Mouse (Mus musculus) adrenal gland, adult (tissue): ENCODE data around the gene Gabra4.
A peak's percentile ranks its signal among the peaks of the same experiment; 100 is the strongest.

ENCODE experiments used
- DNase-seq, 2 experiments: peaks; one replicate each; pipeline ENCODE4 v3.0.0; 2022 to 2023; ENCODE audit warnings: low spot score in 1 of 2; ENCODE audit not compliant: inconsistent age in 2 of 2

Gene Gabra4

GRCm38 (mm10) chr5:71658115-71658497 is at the start of gene Gabra4:
Gabra4 (minus strand) TSS chr5:71658308.
- peak in 1 of 2 experiments; percentile 4 for DNase-seq

- DNase-seq = no peak
Measured at GRCm38 (mm10) chr5:71701273-71701614, 43.1 kb upstream of the Gabra4 start.

DNA sequence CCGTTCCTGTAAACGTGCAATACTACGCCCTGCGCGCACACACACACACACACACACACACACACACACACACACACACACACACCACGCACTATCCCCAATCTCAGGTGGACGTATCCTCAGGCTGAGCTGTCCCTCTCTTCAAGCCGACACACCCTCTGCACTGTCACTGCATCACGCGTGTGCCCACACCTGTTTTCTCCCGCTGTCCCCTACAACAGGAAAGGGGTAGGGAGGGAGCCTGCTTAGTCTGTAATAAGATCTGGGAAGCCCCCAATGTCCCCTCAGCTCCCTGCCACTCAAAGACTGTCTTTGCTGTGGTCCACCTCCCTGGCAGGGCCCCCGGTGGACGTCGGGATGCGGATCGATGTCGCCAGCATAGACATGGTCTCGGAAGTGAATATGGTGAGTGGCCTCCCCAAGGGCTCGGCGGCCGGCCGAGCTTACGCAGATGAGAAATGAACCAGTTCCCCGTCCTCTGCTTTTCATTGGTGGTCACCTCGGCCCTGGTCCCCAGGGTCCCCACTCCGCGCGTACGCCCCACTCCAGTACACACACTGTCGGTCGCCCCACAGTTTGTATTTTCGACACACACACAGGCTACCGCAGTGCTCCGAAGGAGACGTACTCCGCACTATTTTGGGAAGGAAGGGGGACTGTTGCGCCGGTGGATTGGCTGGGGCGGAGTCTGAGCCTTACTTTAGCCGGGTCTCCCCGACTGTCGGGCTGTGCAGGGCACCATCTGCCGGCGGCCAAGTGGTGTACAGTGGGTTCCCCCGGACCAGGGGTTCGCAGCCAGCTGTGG is 42.6 kb upstream of the Gabra4 start:
- peak; percentile 26 to 77 for DNase-seq

DNA sequence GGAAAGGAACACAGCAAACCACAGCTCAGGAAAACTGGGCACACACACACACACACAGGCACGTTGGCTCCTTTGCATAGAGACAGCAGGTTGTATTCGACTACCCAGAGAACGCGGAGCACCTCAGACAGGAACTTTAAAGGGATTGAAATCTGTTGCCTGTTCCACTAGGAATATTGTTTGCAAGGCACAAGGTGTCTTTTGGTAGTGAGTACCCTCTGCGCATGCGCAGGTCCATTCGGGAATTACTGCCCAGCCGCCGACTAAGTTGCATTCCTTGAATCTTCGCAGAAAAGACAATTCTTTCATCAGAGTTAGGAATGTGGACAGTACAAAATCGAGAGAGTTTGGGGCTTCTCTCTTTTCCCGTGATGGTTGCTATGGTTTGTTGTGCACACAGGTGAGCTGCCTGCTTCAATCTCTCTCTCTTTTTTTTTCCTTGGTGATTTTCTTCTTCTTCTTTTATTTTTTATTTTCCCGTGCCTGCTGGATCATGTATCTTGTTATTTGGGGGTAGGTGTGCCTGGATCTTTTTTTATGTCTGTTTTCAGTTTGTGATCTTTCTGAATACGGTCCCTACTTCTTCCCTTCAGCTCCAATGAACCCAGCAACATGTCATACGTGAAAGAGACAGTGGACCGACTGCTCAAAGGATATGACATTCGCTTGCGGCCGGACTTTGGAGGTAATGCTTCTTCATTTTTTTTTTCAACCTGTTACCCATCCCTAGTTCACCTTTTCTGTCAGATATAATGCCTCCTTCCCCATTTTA is 41.8 kb upstream of the Gabra4 start:
- DNase-seq = peak; percentile 43 to 77

DNA sequence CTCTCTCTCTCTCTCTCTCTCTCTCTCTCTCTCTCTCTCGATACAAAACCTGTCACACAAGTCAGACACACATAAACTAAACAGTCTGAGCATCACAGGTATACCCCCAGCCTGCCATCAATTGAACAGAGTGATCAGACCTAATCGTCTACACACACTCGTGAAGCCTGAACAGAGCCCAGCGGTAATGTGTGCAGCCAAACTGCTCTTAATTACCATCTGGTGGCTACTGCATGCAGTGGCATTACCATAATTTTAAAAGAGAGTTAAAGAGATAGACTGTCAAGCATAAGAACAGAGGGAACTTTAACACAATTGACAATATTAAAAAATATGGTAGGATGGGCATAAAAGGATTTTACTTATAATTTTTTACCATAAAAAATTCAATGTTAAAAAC is 7.5 kb upstream of the Gabra4 start:
- no peak for DNase-seq

DNA sequence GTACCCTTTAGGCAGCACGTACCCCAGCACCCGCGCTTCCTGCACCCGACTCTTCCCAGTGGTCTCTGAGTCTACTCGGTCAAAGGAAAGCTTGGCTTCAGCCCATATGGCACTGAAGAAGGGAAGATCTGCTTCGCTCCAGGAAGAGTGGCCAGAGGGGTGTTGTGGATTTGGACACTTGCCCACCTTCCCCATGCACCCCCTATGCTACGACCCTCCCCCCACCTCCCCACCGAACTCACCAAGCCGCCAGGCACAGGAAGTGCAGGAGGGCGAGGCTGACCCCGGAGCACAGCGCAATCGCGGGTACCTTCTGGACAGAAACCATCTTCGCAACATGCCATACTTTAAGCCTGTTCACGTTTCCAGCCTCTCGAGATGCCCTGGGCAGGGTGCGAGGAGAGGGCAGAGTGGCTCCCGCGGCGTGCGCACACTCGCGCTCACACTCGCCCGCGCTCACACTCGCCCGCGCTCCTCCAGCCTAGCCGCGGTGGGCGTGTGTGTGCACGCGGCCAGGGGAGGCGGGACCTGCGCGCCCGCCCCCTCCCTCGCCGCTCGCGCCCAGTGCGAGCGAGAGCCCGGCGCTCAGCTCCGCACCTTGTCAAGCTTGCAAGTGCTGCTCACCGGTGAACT is 510 bp downstream of the Gabra4 start, which contains the start of gene Gabrb1:
Gene Gabrb1, plus strand, starts transcription at position 632 of the 633 bp plus-strand sequence.
- DNase-seq = peak; percentile 12 to 64

DNA sequence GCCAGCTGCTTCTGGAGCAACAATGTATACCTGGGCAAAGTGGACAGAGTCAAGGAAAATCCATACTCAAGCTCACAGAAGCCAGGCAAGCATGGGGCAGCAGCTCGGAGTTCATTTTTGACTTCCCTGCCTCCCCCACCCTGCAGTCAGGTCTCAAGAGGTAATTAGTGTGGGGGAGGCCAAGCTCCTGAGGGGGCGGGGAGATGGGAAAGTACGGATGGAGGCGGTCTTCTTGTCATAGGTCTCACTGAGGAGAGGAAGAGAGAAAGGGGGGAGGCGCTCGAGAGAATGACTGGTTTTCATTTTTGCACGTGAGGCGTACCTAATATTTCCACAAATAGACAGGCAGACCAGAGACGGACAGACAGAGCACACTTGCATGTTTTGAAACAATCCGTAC is 1.3 kb downstream of the Gabra4 start:
- DNase-seq = no peak

DNA sequence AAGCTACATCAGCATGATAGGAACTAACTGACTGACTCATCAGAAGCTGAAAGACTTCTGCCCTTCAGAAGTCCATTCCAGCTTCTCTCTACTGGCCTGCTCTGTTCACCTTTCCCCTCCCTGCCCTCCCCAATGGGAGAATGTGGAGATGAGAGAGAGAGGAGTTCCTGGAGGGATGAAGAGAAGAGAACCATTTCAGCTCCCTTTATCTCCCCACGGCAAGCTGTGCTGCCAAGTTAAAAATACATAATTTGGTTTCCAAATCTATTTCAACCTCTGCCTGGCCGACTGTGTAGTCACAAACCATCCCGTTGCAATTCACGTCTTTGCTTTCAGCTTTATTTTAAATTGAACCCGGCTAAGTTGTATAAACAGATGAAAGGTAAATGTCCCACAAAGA is 4.1 kb downstream of the Gabra4 start:
- no peak for DNase-seq

GRCm38 (mm10) chr5:71648108-71648507 is 10.0 kb downstream of the Gabra4 start:
- no peak for DNase-seq

- peak in 1 of 2 experiments; percentile 18 for DNase-seq
Measured at GRCm38 (mm10) chr5:71639804-71640203, 18.3 kb downstream of the Gabra4 start.

DNA sequence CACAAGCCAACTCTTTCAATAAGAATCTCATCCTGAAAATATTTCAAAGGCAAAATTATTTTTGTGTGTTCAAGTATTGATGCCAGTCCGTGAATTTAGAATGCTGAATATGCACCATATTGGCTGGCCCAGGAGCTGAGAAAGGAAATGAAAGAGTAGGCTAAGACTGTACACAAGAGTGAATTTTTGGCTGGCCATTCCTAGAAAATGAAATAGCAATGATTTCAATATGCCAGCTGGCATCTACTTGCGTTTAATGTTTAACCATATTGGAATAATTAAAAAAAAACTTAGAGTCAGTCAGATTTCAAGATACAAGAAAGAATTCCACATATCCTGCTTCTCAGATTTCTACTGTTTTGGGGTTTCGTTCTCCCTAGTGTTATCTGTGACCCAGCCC is 30.3 kb downstream of the Gabra4 start:
- DNase-seq = no peak

DNA sequence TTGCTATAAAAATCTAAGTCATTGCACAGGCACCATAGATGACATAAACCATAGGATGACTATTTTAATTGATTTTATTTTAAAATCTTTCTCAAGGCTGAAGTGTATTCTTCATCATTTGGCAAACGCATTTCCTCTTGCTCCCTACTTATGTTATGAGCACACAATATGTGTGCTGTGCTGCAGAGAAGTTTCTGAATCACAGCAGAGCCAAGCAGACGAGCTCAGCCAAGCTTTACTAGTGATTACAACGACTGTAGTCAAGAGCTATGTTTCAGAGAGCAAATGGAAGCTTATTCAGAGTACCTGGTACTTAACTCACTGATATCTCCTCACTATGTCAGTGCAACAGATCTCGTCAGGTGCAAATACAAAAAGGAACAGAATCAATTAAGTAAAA is 41.4 kb downstream of the Gabra4 start:
- no peak for DNase-seq

DNA sequence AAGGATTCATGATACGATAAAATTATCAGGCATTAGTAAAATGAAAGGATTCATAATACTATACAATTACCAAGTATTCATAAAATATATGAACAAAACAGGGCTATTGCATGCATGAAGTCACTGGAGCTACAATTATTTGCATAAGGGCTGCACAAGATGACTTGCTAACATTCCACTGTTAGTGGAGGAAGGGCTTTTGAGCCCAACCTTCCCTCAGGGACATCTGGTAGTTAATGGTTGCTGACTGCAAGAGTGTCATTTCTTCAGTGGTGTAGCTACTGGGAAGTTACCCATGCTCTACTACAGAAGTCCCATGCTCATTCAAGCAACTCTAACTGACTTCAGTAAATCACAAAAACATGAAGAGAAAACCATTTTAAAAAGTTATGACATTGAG is 43.8 kb downstream of the Gabra4 start:
- DNase-seq = no peak

DNA sequence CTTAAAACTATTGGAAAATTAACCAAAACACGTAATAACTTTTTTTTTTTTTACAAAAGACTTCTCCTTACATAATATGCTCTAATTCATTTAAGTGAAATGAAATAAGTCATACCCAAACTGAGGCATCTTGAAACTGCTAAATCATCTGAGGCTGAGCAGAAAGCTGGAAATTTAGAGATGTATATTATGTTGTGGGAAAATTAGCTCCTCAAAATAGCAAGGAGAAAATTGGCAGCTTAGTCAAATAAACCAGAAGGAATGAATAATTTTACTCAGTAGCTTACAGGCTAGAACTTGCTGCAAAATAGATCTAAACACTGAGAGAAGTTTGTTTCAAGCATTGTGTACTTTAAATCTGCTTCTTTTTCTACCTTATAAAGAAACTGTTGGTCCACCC is 49.4 kb downstream of the Gabra4 start:
- no peak for DNase-seq

DNA sequence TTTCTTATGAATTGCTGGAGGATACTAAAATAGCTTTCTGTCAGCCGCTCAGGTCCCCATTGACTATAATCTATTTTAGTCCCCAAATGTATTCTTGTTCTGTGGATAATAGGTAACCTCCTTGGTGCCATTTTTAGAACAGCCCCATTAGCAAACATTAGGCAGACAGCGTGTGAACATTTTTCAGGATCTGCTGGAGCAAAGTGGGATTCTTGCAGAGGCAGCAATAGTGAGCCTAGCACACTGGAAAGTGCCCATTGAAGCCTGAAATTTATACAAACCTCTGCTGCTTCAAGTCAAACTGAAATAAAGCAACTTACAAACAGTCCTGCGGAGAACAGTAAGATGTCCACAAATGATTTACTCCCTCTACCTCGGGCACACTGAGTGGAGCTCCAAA is 51.2 kb downstream of the Gabra4 start:
- no peak for DNase-seq

- no peak for DNase-seq
Measured at GRCm38 (mm10) chr5:71604128-71604690, 53.9 kb downstream of the Gabra4 start.

- no peak for DNase-seq
Measured at GRCm38 (mm10) chr5:71595321-71595720, 62.8 kb downstream of the Gabra4 start.

- no peak for DNase-seq
Measured at GRCm38 (mm10) chr5:71593745-71594255, 64.3 kb downstream of the Gabra4 start.

- no peak for DNase-seq
Measured at GRCm38 (mm10) chr5:71571646-71572237, 86.4 kb downstream of the Gabra4 start.

GRCm38 (mm10) chr5:71548079-71548478 is 110.0 kb downstream of the Gabra4 start, which contains the start of gene Cox7b2:
Cox7b2 (minus strand) TSS chr5:71548205.
- DNase-seq = no peak

- DNase-seq = peak; percentile 5 to 66
Measured at GRCm38 (mm10) chr5:71545554-71545953, 112.6 kb downstream of the Gabra4 start.
